Mouse (Mus musculus) stomach, embryonic 15.5 days (tissue): ENCODE measurements around the gene Dcp1a. TPM values are rescaled to one million over a fixed set of nuclear protein-coding genes. Genes with fewer than 3 reads are reported as not detected.
"Not testable (repeated sequence)": the region's sequence is repeated elsewhere in the genome, so short reads cannot be mapped to it uniquely, and the experiment has no call there.

Experiments
- ATAC-seq: fragments of 200-750 bp; cut with Nextera tagmentation; 2 replicates; pipeline ENCODE4 v1.8.0; 2017; ENCODE audit warnings: low read depth, moderate number of reproducible peaks, moderate TSS enrichment; ENCODE audit not compliant: insufficient read depth, low FRiP score
- H3K27ac ChIP-seq: fragments of 300-500 bp; sonication (generic); 2 replicates; pipeline ENCODE4 v1.5.1; 2015; ENCODE audit warnings: mild to moderate bottlenecking, inconsistent platforms
- H3K27me3 ChIP-seq: fragments of 300-500 bp; sonication (generic); replicated peaks from 2 replicates; pipeline ENCODE4 v1.6.1; 2015; ENCODE audit warnings: inconsistent platforms
- H3K36me3 ChIP-seq: fragments of 300-500 bp; sonication (generic); 2 replicates; pipeline ENCODE4 v1.6.1; 2015; ENCODE audit warnings: inconsistent platforms
- H3K4me1 ChIP-seq: fragments of 300-500 bp; sonication (generic); 2 replicates; pipeline ENCODE4 v1.6.1; 2015; ENCODE audit warnings: inconsistent platforms
- H3K4me2 ChIP-seq: fragments of 300-500 bp; sonication (generic); 2 replicates; pipeline ENCODE4 v1.6.1; 2015; ENCODE audit warnings: mild to moderate bottlenecking, inconsistent platforms
- H3K4me3 ChIP-seq: fragments of 300-500 bp; sonication (generic); replicated peaks from 2 replicates; pipeline ENCODE4 v1.5.1; 2015; ENCODE audit warnings: inconsistent platforms
- H3K9ac ChIP-seq: fragments of 300-500 bp; sonication (generic); 2 replicates; pipeline ENCODE4 v1.6.1; 2015; ENCODE audit warnings: inconsistent platforms
- H3K9me3 ChIP-seq: fragments of 300-500 bp; sonication (generic); 2 replicates; pipeline ENCODE4 v1.6.1; 2016; ENCODE audit warnings: inconsistent platforms
- WGBS: fragments of 180-500 bp; shearing (Covaris S2); methylation state at CpG from one replicate; pipeline ENCODE4 v1.1.7; 2015; 5-methylcytosine and 5-hydroxymethylcytosine counted together
- polyA plus RNA-seq: library from polyadenylated mRNA; unstranded; fragments of >200 nt; fragmentation: Nextera tagmentation; extraction: Ambion mirVana; gene quantifications from 2 replicates; pipeline ENCODE4 v1.2.1, GENCODE M21; 2015

The Dcp1a gene
- polyA plus RNA-seq, 1 experiment from 2014 or later = 21.4 TPM

- H3K36me3 ChIP-seq = peaks cover 18% of the 10 kb centered on the region
- no peak for ATAC-seq
- H3K9me3 ChIP-seq = no peaks in the 10 kb centered on the region
- no peak overlapping the region for H3K9ac ChIP-seq
- H3K4me3 ChIP-seq = no peak overlapping the region
- no peak overlapping the region for H3K27ac ChIP-seq
- WGBS = 85% methylated on average over 10 of the region's 10 CpGs
- no peaks in the 10 kb centered on the region for H3K27me3 ChIP-seq
- H3K4me2 ChIP-seq = no peak overlapping the region
- H3K4me1 ChIP-seq = no peaks in the 10 kb centered on the region
Measured at GRCm38 (mm10) chr14:30528392-30528791, 49.1 kb downstream of the Dcp1a start.

- Histone ChIP-seq H3K27ac (no peak overlapping the region), H3K9me3 (no peaks in the 10 kb centered on the region), H3K4me2 (no peak overlapping the region), H3K9ac (no peak overlapping the region), H3K4me3 (no peak overlapping the region), H3K36me3 (peaks cover 12% of the 10 kb centered on the region), H3K4me1 (no peaks in the 10 kb centered on the region), H3K27me3 (no peaks in the 10 kb centered on the region)
- no peak for ATAC-seq
- 77% methylated on average over 5 of the region's 5 CpGs for WGBS
Measured at GRCm38 (mm10) chr14:30528961-30529360, 49.6 kb downstream of the Dcp1a start.

GRCm38 (mm10) chr14:30529454-30529853 is 50.1 kb downstream of the Dcp1a start:
- H3K27me3 ChIP-seq = no peaks in the 10 kb centered on the region
- H3K4me1 ChIP-seq = no peaks in the 10 kb centered on the region
- H3K4me3 ChIP-seq = no peak overlapping the region
- no peak overlapping the region for H3K4me2 ChIP-seq
- no peak overlapping the region for H3K27ac ChIP-seq
- no peak overlapping the region for H3K9ac ChIP-seq
- peaks cover 10% of the 10 kb centered on the region for H3K36me3 ChIP-seq
- no peaks in the 10 kb centered on the region for H3K9me3 ChIP-seq
- no peak for ATAC-seq
- WGBS = 94% methylated on average over 12 of the region's 12 CpGs

- no peak overlapping the region for H3K9ac ChIP-seq
- no peak for ATAC-seq
- H3K27ac ChIP-seq = no peak overlapping the region
Measured at GRCm38 (mm10) chr14:30530726-30531269, 51.5 kb downstream of the Dcp1a start.

GRCm38 (mm10) chr14:30531431-30531830 is 52.1 kb downstream of the Dcp1a start:
- Histone ChIP-seq H3K4me3 (no peak overlapping the region), H3K4me2 (no peak overlapping the region), H3K9me3 (no peaks in the 10 kb centered on the region), H3K9ac (no peak overlapping the region), H3K4me1 (no peaks in the 10 kb centered on the region), H3K27ac (no peak overlapping the region), H3K27me3 (no peaks in the 10 kb centered on the region), H3K36me3 (peaks cover 3% of the 10 kb centered on the region; the same call in 1 of the 2 replicates)
- 82% methylated on average over 5 of the region's 5 CpGs for WGBS
- ATAC-seq = no peak

More at GRCm38 (mm10) chr14:30530726-30531269, 51.5 kb downstream of the Dcp1a start:
- peaks cover 9% of the 10 kb centered on the region for H3K36me3 ChIP-seq
- 63% methylated on average over 8 of the region's 8 CpGs for WGBS
- no peak overlapping the region for H3K4me2 ChIP-seq
- H3K27me3 ChIP-seq = no peaks in the 10 kb centered on the region
- no peaks in the 10 kb centered on the region for H3K4me1 ChIP-seq
- H3K9me3 ChIP-seq = no peaks in the 10 kb centered on the region
- no peak overlapping the region for H3K4me3 ChIP-seq

GRCm38 (mm10) chr14:30531896-30532295 is 52.6 kb downstream of the Dcp1a start:
- Histone ChIP-seq H3K36me3 (no peaks in the 10 kb centered on the region), H3K4me2 (no peak overlapping the region), H3K9me3 (no peaks in the 10 kb centered on the region), H3K27me3 (no peaks in the 10 kb centered on the region), H3K4me1 (no peaks in the 10 kb centered on the region), H3K4me3 (no peak overlapping the region), H3K9ac (no peak overlapping the region), H3K27ac (no peak overlapping the region)
- no peak for ATAC-seq
- 91% methylated on average over 6 of the region's 6 CpGs for WGBS

GRCm38 (mm10) chr14:30533780-30534450 is 54.6 kb downstream of the Dcp1a start:
- no peak overlapping the region for H3K4me2 ChIP-seq
- H3K27ac ChIP-seq = no peak overlapping the region
- no peaks in the 10 kb centered on the region for H3K4me1 ChIP-seq
- H3K4me3 ChIP-seq = no peak overlapping the region
- ATAC-seq = no peak
- WGBS = 72% methylated on average over 6 of the region's 6 CpGs
- H3K36me3 ChIP-seq = no peaks in the 10 kb centered on the region
- no peaks in the 10 kb centered on the region for H3K9me3 ChIP-seq
- H3K27me3 ChIP-seq = no peaks in the 10 kb centered on the region
- H3K9ac ChIP-seq = no peak overlapping the region

- H3K27ac ChIP-seq = no peak overlapping the region
- no peaks in the 10 kb centered on the region for H3K36me3 ChIP-seq
- no peak overlapping the region for H3K4me3 ChIP-seq
- H3K9me3 ChIP-seq = no peaks in the 10 kb centered on the region
- no peaks in the 10 kb centered on the region for H3K4me1 ChIP-seq
- WGBS = 76% methylated on average over 10 of the region's 10 CpGs
- no peaks in the 10 kb centered on the region for H3K27me3 ChIP-seq
- no peak overlapping the region for H3K4me2 ChIP-seq
- no peak for ATAC-seq
- no peak overlapping the region for H3K9ac ChIP-seq
Measured at GRCm38 (mm10) chr14:30541541-30541940, 62.2 kb downstream of the Dcp1a start.

- not testable (repeated sequence) for H3K4me3 ChIP-seq
- 83% methylated on average over 5 of the region's 5 CpGs for WGBS
Measured at GRCm38 (mm10) chr14:30543331-30543730, 64.0 kb downstream of the Dcp1a start.

GRCm38 (mm10) chr14:30548131-30548720 is 68.9 kb downstream of the Dcp1a start, which contains the start of gene Tkt:
Tkt (plus strand) TSS chr14:30548359.
- H3K27ac ChIP-seq = peak within 1 kb of the TSS; percentile 93
- WGBS = 25% methylated on average over 8 of the region's 8 CpGs
- H3K4me2 ChIP-seq = peak within 1 kb of the TSS; percentile 78
- H3K9ac ChIP-seq = peak within 1 kb of the TSS; percentile 76
- ATAC-seq = peak; percentile 33
- H3K9me3 ChIP-seq = no peaks in the 10 kb centered on the region
- no peaks in the 10 kb centered on the region for H3K27me3 ChIP-seq
- H3K4me3 ChIP-seq = peak within 1 kb of the TSS; percentile 80
- H3K4me1 ChIP-seq = peaks cover 29% of the 10 kb centered on the region
- no peaks in the 10 kb centered on the region for H3K36me3 ChIP-seq

More at GRCm38 (mm10) chr14:30543331-30543730, 64.0 kb downstream of the Dcp1a start:
- not testable (repeated sequence) for H3K4me2 ChIP-seq, H3K36me3 ChIP-seq, H3K27me3 ChIP-seq, H3K9ac ChIP-seq, H3K27ac ChIP-seq, H3K4me1 ChIP-seq, H3K9me3 ChIP-seq, ATAC-seq

- no peaks in the 10 kb centered on the region for H3K36me3 ChIP-seq
- peak; percentile 94 for ATAC-seq
- H3K4me3 ChIP-seq = peak overlapping the region; percentile 80
- peak overlapping the region; percentile 93 for H3K27ac ChIP-seq
- H3K9me3 ChIP-seq = no peaks in the 10 kb centered on the region
- H3K9ac ChIP-seq = peak overlapping the region; percentile 76
- H3K27me3 ChIP-seq = no peaks in the 10 kb centered on the region
- under 1% methylated on average over 69 of the region's 69 CpGs for WGBS
- peaks cover 31% of the 10 kb centered on the region for H3K4me1 ChIP-seq
- peak overlapping the region; percentile 78 for H3K4me2 ChIP-seq
Measured at GRCm38 (mm10) chr14:30548965-30549776, 69.8 kb downstream of the Dcp1a start.

GRCm38 (mm10) chr14:30549777-30550149 is 70.4 kb downstream of the Dcp1a start:
- 1% methylated on average over 10 of the region's 10 CpGs for WGBS
- Histone ChIP-seq H3K9me3 (no peaks in the 10 kb centered on the region), H3K9ac (peak overlapping the region; percentile 76), H3K4me3 (peak overlapping the region; percentile 80), H3K36me3 (no peaks in the 10 kb centered on the region), H3K27me3 (no peaks in the 10 kb centered on the region), H3K27ac (peak overlapping the region; percentile 93), H3K4me1 (peaks cover 31% of the 10 kb centered on the region), H3K4me2 (peak overlapping the region; percentile 78)
- ATAC-seq = no peak
